Mouse (Mus musculus) forebrain, embryonic 16.5 days (tissue): ENCODE data around the gene Rftn1. TPM values are rescaled to one million over a fixed set of nuclear protein-coding genes. Genes with fewer than 3 reads are reported as not detected.

Experiments
- ATAC-seq: fragments of 200-750 bp; cut with Nextera tagmentation; 2 replicates; pipeline ENCODE4 v1.8.0; 2017; ENCODE audit warnings: mild to moderate bottlenecking, moderate library complexity
- H3K27ac ChIP-seq: fragments of 300-500 bp; sonication (generic); 2 replicates; pipeline ENCODE4 v1.5.1; 2014; ENCODE audit warnings: low read length, control low read depth
- H3K27me3 ChIP-seq: fragments of 300-500 bp; sonication (generic); replicated peaks from 2 replicates; pipeline ENCODE4 v1.6.1; 2014; ENCODE audit warnings: low read length; ENCODE audit not compliant: control insufficient read depth, insufficient read depth
- H3K36me3 ChIP-seq: fragments of 300-500 bp; sonication (generic); 2 replicates; pipeline ENCODE4 v1.6.1; 2014; ENCODE audit not compliant: control insufficient read depth, insufficient read depth
- H3K4me1 ChIP-seq: fragments of 300-500 bp; sonication (generic); replicated peaks from 2 replicates; pipeline ENCODE4 v1.6.1; 2014; ENCODE audit warnings: low read length; ENCODE audit not compliant: control insufficient read depth, insufficient read depth
- H3K4me2 ChIP-seq: fragments of 300-500 bp; sonication (generic); 2 replicates; pipeline ENCODE4 v1.6.1; 2014; ENCODE audit warnings: mild to moderate bottlenecking, low read length, control low read depth
- H3K4me3 ChIP-seq: fragments of 300-500 bp; sonication (generic); replicated peaks from 2 replicates; pipeline ENCODE4 v1.5.1; 2014; ENCODE audit warnings: mild to moderate bottlenecking, low read length, control low read depth
- H3K9ac ChIP-seq: fragments of 300-500 bp; sonication (generic); replicated peaks from 2 replicates; pipeline ENCODE4 v1.6.1; 2014; ENCODE audit warnings: low read depth, low read length, control low read depth
- H3K9me3 ChIP-seq: fragments of 300-500 bp; sonication (generic); 2 replicates; pipeline ENCODE4 v1.6.1; 2016; ENCODE audit warnings: low read length; ENCODE audit not compliant: control insufficient read depth
- WGBS: fragments of 180-500 bp; shearing (Covaris S2); extraction: QIAGEN DNeasy Blood & Tissue Kit; methylation state at CpG from one replicate; pipeline ENCODE4 v1.1.7; 2014; 5-methylcytosine and 5-hydroxymethylcytosine counted together
- polyA plus RNA-seq: library from polyadenylated mRNA; unstranded; fragments of >200 nt; fragmentation: Nextera tagmentation; extraction: Ambion mirVana; gene quantifications from 2 replicates; pipeline ENCODE4 v1.2.1, GENCODE M21; 2015

Gene Rftn1
- polyA plus RNA-seq, 1 experiment from 2014 or later = 24.6 TPM

- no peaks in the 10 kb centered on the region for H3K27me3 ChIP-seq
- no peak overlapping the region for H3K9ac ChIP-seq
- ATAC-seq = peak; percentile 68
- H3K27ac ChIP-seq = peak overlapping the region; percentile 54; the same call in 1 of the 2 replicates
- H3K4me2 ChIP-seq = peak overlapping the region; percentile 58
- 5% methylated on average over 7 of the region's 7 CpGs for WGBS
- no peaks in the 10 kb centered on the region for H3K36me3 ChIP-seq
- H3K9me3 ChIP-seq = no peaks in the 10 kb centered on the region
- H3K4me3 ChIP-seq = peak overlapping the region; percentile 31
- peaks cover 10% of the 10 kb centered on the region for H3K4me1 ChIP-seq
Observed at GRCm38 (mm10) chr17:49951491-49951855, 239.0 kb downstream of the Rftn1 start.

GRCm38 (mm10) chr17:49942674-49943073, 247.8 kb downstream of the Rftn1 start:
- Histone ChIP-seq H3K27me3 (no peaks in the 10 kb centered on the region), H3K4me1 (no peaks in the 10 kb centered on the region), H3K27ac (no peak overlapping the region), H3K9me3 (no peaks in the 10 kb centered on the region), H3K4me2 (no peak overlapping the region), H3K36me3 (no peaks in the 10 kb centered on the region), H3K9ac (no peak overlapping the region), H3K4me3 (no peak overlapping the region)
- 66% methylated on average over 6 of the region's 6 CpGs for WGBS
- no peak for ATAC-seq

Other genes with a start within 250 kb of the Rftn1 start
- gene Dazl, start 103.0 kb upstream of the Rftn1 start, polyA plus RNA-seq = 0.58 and 0.60 TPM in 2 replicates